29 mouse cellular contexts compared by ENCODE assay signal in genomic region chr1:70551839-70552238, GRCm38 (mm10).
A peak's percentile ranks its signal among the peaks of the same experiment; 100 is the strongest.
DNase-seq lines count a peak whose midpoint lies in the region; ATAC-seq and TF ChIP-seq lines count a peak whose summit lies in the region.
"Had no signal": no experiment of that assay in that cellular context is flagged by ENCODE, and none has a peak within 500 bp of the region (broad histone marks: within the 10 kb centered on the region; RNA-seq: fewer than 3 reads in every experiment).

No protein-coding gene starts in this region.

- no peaks in the 10 kb centered on the region for H3K27me3 ChIP-seq in forebrain, embryonic 14.5 days (replicated peaks; ENCODE audit: control insufficient read depth, insufficient read depth, low read length)
- no peaks in the 10 kb centered on the region for H3K27me3 ChIP-seq in forebrain, embryonic 11.5 days (ENCODE audit: control insufficient read depth, insufficient read depth, low read length)
- H3K27me3 ChIP-seq in midbrain, embryonic 14.5 days (ENCODE audit: control insufficient read depth, insufficient read depth, low read length) = no peaks in the 10 kb centered on the region
- H3K27me3 ChIP-seq in midbrain, postnatal 0 days (ENCODE audit: insufficient read depth, low read length) = no peaks in the 10 kb centered on the region
- H3K27me3 ChIP-seq: CH12.LX; embryonic facial prominence, embryonic 13.5 days; heart, embryonic 12.5 days; heart, embryonic 15.5 days; hindbrain, embryonic 13.5 days; intestine, embryonic 15.5 days had no signal

- ATAC-seq in forebrain, embryonic 14.5 days = no peak
- no peak for ATAC-seq in forebrain, embryonic 11.5 days (replicated peaks; ENCODE audit: low FRiP score)
- no peak for ATAC-seq in midbrain, embryonic 14.5 days (ENCODE audit: low FRiP score, low TSS enrichment)
- ATAC-seq in midbrain, postnatal 0 days (ENCODE audit: low FRiP score) = no peak
- ATAC-seq: hindbrain, embryonic 16.5 days; intestine, embryonic 15.5 days; Patski had no signal

- no peak overlapping the region for H3K4me2 ChIP-seq in forebrain, embryonic 14.5 days (ENCODE audit: low read length)
- H3K4me2 ChIP-seq in forebrain, embryonic 11.5 days (ENCODE audit: low read depth, low read length, severe bottlenecking) = no peak overlapping the region
- H3K4me2 ChIP-seq in midbrain, embryonic 14.5 days (ENCODE audit: low read length) = no peak overlapping the region
- H3K4me2 ChIP-seq in midbrain, postnatal 0 days (ENCODE audit: low read depth, low read length, poor library complexity, severe bottlenecking) = no peak overlapping the region
- H3K4me2 ChIP-seq: embryonic facial prominence, embryonic 13.5 days; heart, embryonic 12.5 days; heart, embryonic 15.5 days; hindbrain, embryonic 13.5 days; intestine, embryonic 15.5 days had no signal

- no peak overlapping the region for H3K27ac ChIP-seq in forebrain, embryonic 14.5 days (ENCODE audit: low read depth, low read length)
- H3K27ac ChIP-seq in forebrain, embryonic 11.5 days (ENCODE audit: low read depth, low read length) = no peak overlapping the region
- H3K27ac ChIP-seq in midbrain, embryonic 14.5 days (replicated peaks; ENCODE audit: low read depth, low read length) = no peak overlapping the region
- no peak overlapping the region for H3K27ac ChIP-seq in midbrain, postnatal 0 days (ENCODE audit: low read depth, low read length)
- H3K27ac ChIP-seq: embryonic facial prominence, embryonic 10.5 days; embryonic facial prominence, embryonic 13.5 days; heart, embryonic 15.5 days; hindbrain, embryonic 10.5 days; hindbrain, embryonic 13.5 days; intestine, embryonic 15.5 days had no signal

- no peak overlapping the region for H3K4me3 ChIP-seq in forebrain, embryonic 14.5 days (ENCODE audit: low read depth, low read length)
- H3K4me3 ChIP-seq in forebrain, embryonic 11.5 days (ENCODE audit: low read depth, low read length) = no peak overlapping the region
- no peak overlapping the region for H3K4me3 ChIP-seq in midbrain, embryonic 14.5 days (replicated peaks; ENCODE audit: low read depth, low read length)
- no peak overlapping the region for H3K4me3 ChIP-seq in midbrain, postnatal 0 days (ENCODE audit: low read depth, low read length)
- H3K4me3 ChIP-seq: embryonic facial prominence, embryonic 10.5 days; embryonic facial prominence, embryonic 13.5 days; erythroblast, embryonic 14.5 days; heart, embryonic 12.5 days; heart, embryonic 15.5 days; hindbrain, embryonic 10.5 days; hindbrain, embryonic 13.5 days; intestine, embryonic 15.5 days had no signal

- peak; percentile 33 for DNase-seq in forebrain, embryonic 14.5 days (ENCODE audit: low spot score)
- DNase-seq in forebrain, embryonic 11.5 days (ENCODE audit: low spot score) = no peak
- peak; percentile 21 for DNase-seq in midbrain, embryonic 14.5 days
- DNase-seq in midbrain, postnatal 0 days (ENCODE audit: low spot score) = no peak
- peak; percentile 71 for DNase-seq in brain, embryonic 14.5 days (ENCODE audit: low read depth)
- DNase-seq in embryo, embryonic 9.5 days (ENCODE audit: extremely low spot score) = no peak
- DNase-seq: adrenal gland, postnatal 10 days; adrenal gland, postnatal 36 days; B cell, adult 2 months; cerebellum, adult 11 months; cerebellum, adult 2 months; cerebellum, adult 9-11 months; cerebellum, postnatal 25 days; gastrocnemius, postnatal 25 days; heart, adult 18-20 months; heart, postnatal 10 days; heart, postnatal 36 days had no signal

- H3K9me3 ChIP-seq in forebrain, embryonic 14.5 days (replicated peaks; ENCODE audit: control insufficient read depth, low read length) = no peaks in the 10 kb centered on the region
- no peaks in the 10 kb centered on the region for H3K9me3 ChIP-seq in forebrain, embryonic 11.5 days (ENCODE audit: control insufficient read depth, low read length)
- no peaks in the 10 kb centered on the region for H3K9me3 ChIP-seq in midbrain, embryonic 14.5 days (ENCODE audit: control insufficient read depth, low read length)
- H3K9me3 ChIP-seq in midbrain, postnatal 0 days (ENCODE audit: low read length) = no peaks in the 10 kb centered on the region
- H3K9me3 ChIP-seq: embryonic facial prominence, embryonic 10.5 days; embryonic facial prominence, embryonic 13.5 days; G1E; heart, embryonic 12.5 days; heart, embryonic 15.5 days; hindbrain, embryonic 10.5 days; hindbrain, embryonic 13.5 days; intestine, embryonic 15.5 days had no signal

- TF ChIP-seq CTCF in midbrain, postnatal 0 days (IDR thresholded peaks at IDR 0.05) = no peak
- no peak for TF ChIP-seq CTCF in brain, embryonic 14.5 days (IDR thresholded peaks at IDR 0.05; ENCODE audit: borderline replicate concordance, extremely low read depth, insufficient read depth, insufficient read length)

- H3K9ac ChIP-seq in forebrain, embryonic 14.5 days (ENCODE audit: low read length) = no peak overlapping the region
- no peak overlapping the region for H3K9ac ChIP-seq in forebrain, embryonic 11.5 days (ENCODE audit: low read length)
- H3K9ac ChIP-seq in midbrain, embryonic 14.5 days (replicated peaks; ENCODE audit: low read length) = no peak overlapping the region
- no peak overlapping the region for H3K9ac ChIP-seq in midbrain, postnatal 0 days (replicated peaks; ENCODE audit: low read length, poor library complexity, severe bottlenecking)
- H3K9ac ChIP-seq: embryonic facial prominence, embryonic 13.5 days; heart, embryonic 12.5 days; heart, embryonic 15.5 days; hindbrain, embryonic 13.5 days; intestine, embryonic 15.5 days had no signal

- no peak for TF ChIP-seq POLR2A in brain, embryonic 14.5 days (IDR thresholded peaks at IDR 0.05; ENCODE audit: borderline replicate concordance, extremely low read depth, insufficient read depth, insufficient read length, poor library complexity, severe bottlenecking)

- no peaks in the 10 kb centered on the region for H3K4me1 ChIP-seq in forebrain, embryonic 14.5 days (ENCODE audit: control insufficient read depth, insufficient read depth, low read length)
- H3K4me1 ChIP-seq in forebrain, embryonic 11.5 days (replicated peaks; ENCODE audit: control insufficient read depth, insufficient read depth, low read length) = no peaks in the 10 kb centered on the region
- no peaks in the 10 kb centered on the region for H3K4me1 ChIP-seq in midbrain, embryonic 14.5 days (ENCODE audit: control insufficient read depth, insufficient read depth, low read length)
- no peaks in the 10 kb centered on the region for H3K4me1 ChIP-seq in midbrain, postnatal 0 days (ENCODE audit: insufficient read depth, low read length)
- H3K4me1 ChIP-seq: embryonic facial prominence, embryonic 10.5 days; embryonic facial prominence, embryonic 13.5 days; heart, embryonic 12.5 days; heart, embryonic 15.5 days; hindbrain, embryonic 10.5 days; hindbrain, embryonic 13.5 days; intestine, embryonic 15.5 days had no signal

- whole genome bisulfite sequencing in forebrain, embryonic 14.5 days = 69% methylated on average over 2 of the region's 2 CpGs
- 74% methylated on average over 2 of the region's 2 CpGs for WGBS in forebrain, embryonic 11.5 days
- 54% methylated on average over 2 of the region's 2 CpGs for WGBS in midbrain, embryonic 14.5 days
- WGBS in midbrain, postnatal 0 days = 49% methylated on average over 2 of the region's 2 CpGs

- no peaks in the 10 kb centered on the region for H3K36me3 ChIP-seq in forebrain, embryonic 14.5 days (ENCODE audit: control insufficient read depth, insufficient read depth, low read length)
- no peaks in the 10 kb centered on the region for H3K36me3 ChIP-seq in forebrain, embryonic 11.5 days (ENCODE audit: control insufficient read depth, insufficient read depth, low read length)
- no peaks in the 10 kb centered on the region for H3K36me3 ChIP-seq in midbrain, embryonic 14.5 days (ENCODE audit: control insufficient read depth, insufficient read depth, low read length)
- H3K36me3 ChIP-seq in midbrain, postnatal 0 days (ENCODE audit: insufficient read depth, low read length) = no peaks in the 10 kb centered on the region
- H3K36me3 ChIP-seq: embryonic facial prominence, embryonic 10.5 days; embryonic facial prominence, embryonic 13.5 days; G1E; heart, embryonic 12.5 days; heart, embryonic 15.5 days; hindbrain, embryonic 10.5 days; hindbrain, embryonic 13.5 days; intestine, embryonic 15.5 days had no signal

Comparison
In these comparisons a context has a peak if more than half of its experiments do, and no peak if none do; other contexts are left out.
1. DNase-seq: peak in forebrain, embryonic 14.5 days (single experiment), midbrain, embryonic 14.5 days (single experiment) and brain, embryonic 14.5 days (single experiment); none in forebrain, embryonic 11.5 days (single experiment), midbrain, postnatal 0 days (single experiment) and embryo, embryonic 9.5 days (single experiment).